Mouse (Mus musculus): ENCODE data around the gene Gm960.

DNA sequence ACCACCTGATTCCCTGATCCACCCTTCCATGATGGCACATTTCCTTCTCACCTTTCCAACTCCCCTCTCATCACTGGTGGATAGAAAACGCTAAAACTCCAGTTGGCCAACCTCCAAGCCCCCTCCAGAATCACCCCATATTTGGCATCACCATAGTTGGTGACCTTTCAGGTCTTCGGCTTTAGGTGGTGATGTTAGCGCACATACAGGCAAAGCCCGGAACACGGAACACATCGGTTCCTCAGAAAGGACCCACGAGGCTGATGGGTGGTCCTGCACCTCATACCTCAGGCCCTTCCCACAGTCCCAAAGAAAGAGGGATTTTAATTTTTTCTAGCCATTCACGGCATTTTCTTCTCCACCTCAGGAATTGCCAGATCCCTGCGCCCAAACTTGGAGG lies 747 bp downstream of the Gm960 start:
- TF ChIP-seq CTCF (IDR thresholded peaks at IDR 0.05; ENCODE audit: extremely low read depth, insufficient read length, insufficient replicate concordance, low read depth, low read length) (no peak), POLR2A (IDR thresholded peaks at IDR 0.05; ENCODE audit: low read depth, low read length) (no peak)
